Mouse (Mus musculus): Measurements from ENCODE around the gene Nxf3. TPM values are rescaled to one million over a fixed set of nuclear protein-coding genes. Genes with fewer than 3 reads are reported as not detected.

The Nxf3 gene
- polyA plus RNA-seq, 1 experiment: 0.08 TPM

Other genes with a start within 250 kb of the Nxf3 start
- gene Gprasp2, start 246.2 kb downstream of the Nxf3 start, polyA plus RNA-seq (2012; rRNA removed): 6.3 and 7.6 TPM in 2 replicates
- 6.0 and 10.1 TPM in 2 replicates for gene Arxes2, start 91.4 kb downstream of the Nxf3 start, polyA plus RNA-seq (2012; rRNA removed)
- gene Arxes1, start 51.9 kb downstream of the Nxf3 start, polyA plus RNA-seq (2012; rRNA removed): 0.99 and 1.3 TPM in 2 replicates
- 1.2 and 1.4 TPM in 2 replicates for gene Bex2, start 17.0 kb downstream of the Nxf3 start, polyA plus RNA-seq (2012; rRNA removed)
- gene Bex4, start 53.7 kb upstream of the Nxf3 start, polyA plus RNA-seq (2012; rRNA removed): 4.7 and 6.3 TPM in 2 replicates
- gene Tceal8, start 87.1 kb upstream of the Nxf3 start, polyA plus RNA-seq (2012; rRNA removed): 70.1 and 78.1 TPM in 2 replicates
- gene Tceal5, start 118.6 kb upstream of the Nxf3 start, polyA plus RNA-seq (2012; rRNA removed): 4.2 and 4.3 TPM in 2 replicates
- gene Tceal7, start 129.5 kb upstream of the Nxf3 start, polyA plus RNA-seq (2012; rRNA removed): not detected in 2 replicates
- gene Bex1, start 130.3 kb upstream of the Nxf3 start, polyA plus RNA-seq (2012; rRNA removed): 1.8 and 2.8 TPM in 2 replicates
- gene Tceal9, start 159.8 kb upstream of the Nxf3 start, polyA plus RNA-seq (2012; rRNA removed): 165 TPM in 2 replicates
- gene Bex3, start 185.0 kb upstream of the Nxf3 start, polyA plus RNA-seq (2012; rRNA removed): 90.1 and 103 TPM in 2 replicates

Data from urinary bladder, adult 2 months (tissue).